Mouse (Mus musculus): Measurements from ENCODE around the gene Ndufb5.
A peak's percentile ranks its signal among the peaks of the same experiment; 100 is the strongest.
"Not testable (repeated sequence)": the region's sequence is repeated elsewhere in the genome, so short reads cannot be mapped to it uniquely, and the experiment has no call there.

The Ndufb5 gene

DNA sequence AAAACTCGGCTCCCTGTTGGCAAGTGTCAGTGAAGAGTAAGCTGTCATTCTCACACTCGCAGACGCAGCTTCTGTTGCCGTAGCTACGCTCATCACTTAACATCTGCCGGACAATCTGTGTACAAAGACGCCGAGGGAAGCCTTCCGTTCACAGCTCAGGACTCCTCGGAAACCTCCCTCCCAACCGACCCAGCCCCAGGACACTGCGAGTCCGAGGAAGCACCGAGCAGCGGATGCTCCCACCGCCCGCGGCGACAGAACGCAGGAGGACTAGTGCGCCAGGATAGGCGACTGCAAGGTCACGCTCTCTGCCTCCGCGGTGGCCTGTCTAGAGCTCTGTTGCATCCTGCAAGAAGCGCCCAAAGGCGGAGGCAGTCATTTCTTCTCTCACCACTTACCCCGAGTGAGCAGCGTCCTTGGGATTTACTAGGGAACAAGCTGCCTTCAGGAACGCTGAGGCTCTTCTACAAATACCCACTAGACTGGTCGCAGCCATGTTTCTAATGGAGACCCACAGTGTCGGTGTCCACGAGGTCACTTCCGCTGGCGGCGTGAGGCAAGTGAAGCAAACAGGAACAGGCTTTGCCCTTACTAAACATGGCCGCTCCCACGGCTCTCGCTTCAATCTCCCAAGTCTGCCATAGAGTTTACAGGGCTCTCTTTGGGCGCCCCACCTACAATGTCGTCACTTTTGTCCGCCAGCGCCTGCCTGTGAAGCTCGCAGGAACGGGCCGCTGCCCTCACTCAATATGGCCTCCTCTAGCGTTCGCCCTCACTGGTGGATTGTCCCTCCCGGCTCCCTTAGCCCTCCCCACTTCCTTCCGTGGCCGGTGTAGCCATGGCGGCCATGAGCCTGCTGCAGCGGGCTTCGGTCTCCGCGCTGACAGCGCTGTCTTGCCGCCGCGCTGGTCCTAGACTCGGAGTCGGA lies at the start of gene Ndufb5:
Gene Ndufb5 (plus strand): TSS at position 747 of the 928 bp plus-strand sequence.
- DNase-seq (ENCODE audit: low read depth, low spot score) = peak; percentile 99

DNA sequence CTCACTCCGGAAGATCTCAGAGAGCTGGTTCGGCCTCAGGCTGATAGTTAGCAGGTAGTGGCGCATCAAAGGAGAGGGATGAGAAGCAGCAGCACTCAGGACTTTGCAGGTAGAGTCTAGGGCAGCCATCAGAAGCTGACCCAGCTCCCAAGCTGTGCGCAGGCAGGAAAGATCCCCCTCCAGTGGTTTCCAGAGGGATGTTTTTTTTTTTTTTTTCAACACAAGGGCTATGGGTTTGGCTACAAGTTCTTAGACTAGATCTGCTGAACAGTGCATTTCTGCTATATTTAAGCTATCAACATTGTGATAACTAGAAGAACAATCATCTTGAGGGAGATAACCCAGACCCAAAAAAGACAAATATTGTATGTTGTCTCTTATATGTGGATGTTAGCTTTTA lies 49.6 kb upstream of the Ndufb5 start:
- peak; percentile 33 for DNase-seq (ENCODE audit: low read depth, low spot score)

DNA sequence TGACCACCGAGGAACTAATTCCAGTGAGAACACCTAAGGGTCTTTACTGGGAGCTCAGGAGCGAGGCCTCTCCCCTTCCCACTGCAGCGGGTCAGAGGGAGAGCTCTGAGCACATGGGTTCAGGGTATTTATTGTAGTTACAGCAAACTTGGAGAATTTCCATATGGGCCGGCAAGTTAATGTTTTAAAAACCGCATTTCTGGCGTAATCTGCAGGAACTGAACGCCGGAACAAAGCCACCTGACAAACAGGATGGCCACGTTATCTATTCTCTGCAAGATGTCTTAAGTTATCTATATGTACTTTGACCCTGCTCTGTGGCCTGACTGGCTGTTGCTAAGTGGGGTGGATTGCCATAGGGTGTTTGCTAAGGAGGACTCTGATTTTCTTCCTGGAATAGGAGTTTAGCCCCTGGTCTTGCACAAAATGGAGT lies 47.2 kb upstream of the Ndufb5 start:
- no peak for DNase-seq (ENCODE audit: low read depth, low spot score)

DNA sequence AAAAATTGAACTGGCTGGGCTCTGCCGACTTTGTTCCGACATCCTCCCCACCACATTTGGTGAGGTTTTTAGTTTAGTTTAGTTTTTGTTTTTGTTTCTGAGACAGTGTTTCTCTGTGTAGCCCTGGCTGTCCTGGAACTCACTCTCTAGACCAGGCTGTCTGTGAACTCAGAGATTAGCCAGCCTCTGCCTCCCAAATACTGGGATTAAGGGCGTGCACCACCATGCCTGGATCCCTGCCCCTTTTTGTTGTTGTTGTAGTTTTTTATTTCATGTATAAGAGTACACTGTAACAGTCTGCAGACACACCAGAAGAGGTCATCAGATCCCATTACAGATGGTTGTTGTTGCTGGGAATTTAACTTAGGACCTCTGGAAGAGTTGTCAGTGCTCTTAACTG lies 46.8 kb upstream of the Ndufb5 start:
- no peak for DNase-seq (ENCODE audit: low read depth, low spot score)

- DNase-seq (ENCODE audit: low read depth, low spot score) = no peak
Observed at GRCm38 (mm10) chr3:32690901-32691300, 45.9 kb upstream of the Ndufb5 start.

GRCm38 (mm10) chr3:32691841-32692240 lies 44.9 kb upstream of the Ndufb5 start:
- no peak for DNase-seq (ENCODE audit: low read depth, low spot score)

- DNase-seq (ENCODE audit: low read depth, low spot score) = peak; percentile 34
Observed at GRCm38 (mm10) chr3:32694211-32694610, 42.6 kb upstream of the Ndufb5 start.

- DNase-seq (ENCODE audit: low read depth, low spot score) = no peak
Observed at GRCm38 (mm10) chr3:32694737-32695582, 41.8 kb upstream of the Ndufb5 start.

DNA sequence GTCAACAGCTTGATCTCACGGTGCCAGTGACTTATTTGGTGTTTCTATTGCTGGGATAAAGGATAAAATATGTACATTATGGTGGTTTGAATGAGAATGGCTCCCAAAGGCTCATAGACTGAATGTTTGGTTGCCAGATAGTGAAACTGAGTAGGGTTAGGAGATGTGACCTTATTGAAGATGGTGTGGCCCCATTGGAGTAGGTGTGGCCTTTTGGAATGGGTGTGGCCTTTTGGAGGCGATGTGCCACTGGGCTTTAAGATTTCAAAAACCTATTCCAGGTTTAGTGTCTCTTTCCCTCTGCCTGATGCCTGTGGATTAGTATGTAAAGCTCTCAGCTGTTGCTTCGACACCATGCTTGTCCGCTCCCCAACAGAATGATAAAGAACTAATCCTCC lies 41.2 kb upstream of the Ndufb5 start:
- DNase-seq (ENCODE audit: low read depth, low spot score) = no peak

DNA sequence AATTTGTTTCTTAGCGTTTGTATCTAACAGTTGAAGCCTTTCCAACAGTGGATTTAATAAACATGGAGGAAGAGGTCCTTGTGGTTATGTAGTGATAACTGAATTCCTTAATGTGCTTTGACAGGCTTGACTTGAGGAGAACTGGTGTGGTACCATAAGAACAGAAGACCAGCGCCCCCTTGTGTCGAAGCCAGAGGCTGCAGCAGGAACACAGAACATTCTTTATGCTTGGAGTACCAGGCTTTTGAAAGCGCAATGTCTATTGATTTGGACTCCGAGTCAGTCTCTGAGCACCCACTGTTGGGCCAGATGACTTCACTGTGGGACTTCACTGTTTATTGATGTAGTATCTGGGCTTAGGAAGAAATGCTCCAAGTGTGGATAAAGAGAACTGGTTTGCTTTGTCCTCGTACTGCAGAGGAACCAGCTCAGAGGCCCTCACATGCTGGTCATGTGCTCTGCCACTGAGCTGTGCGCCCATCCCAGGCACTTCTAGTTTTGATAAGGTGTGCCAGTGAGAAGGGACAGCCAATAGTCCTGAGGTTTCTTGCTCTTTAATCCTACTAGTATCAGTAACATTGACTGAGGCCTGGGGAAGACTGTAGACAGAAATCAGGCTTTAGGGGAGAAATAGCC lies 38.4 kb upstream of the Ndufb5 start:
- DNase-seq (ENCODE audit: low read depth, low spot score) = peak; percentile 91

- not testable (repeated sequence) for DNase-seq (ENCODE audit: low read depth, low spot score)
Observed at GRCm38 (mm10) chr3:32704021-32704420, 32.8 kb upstream of the Ndufb5 start.

DNA sequence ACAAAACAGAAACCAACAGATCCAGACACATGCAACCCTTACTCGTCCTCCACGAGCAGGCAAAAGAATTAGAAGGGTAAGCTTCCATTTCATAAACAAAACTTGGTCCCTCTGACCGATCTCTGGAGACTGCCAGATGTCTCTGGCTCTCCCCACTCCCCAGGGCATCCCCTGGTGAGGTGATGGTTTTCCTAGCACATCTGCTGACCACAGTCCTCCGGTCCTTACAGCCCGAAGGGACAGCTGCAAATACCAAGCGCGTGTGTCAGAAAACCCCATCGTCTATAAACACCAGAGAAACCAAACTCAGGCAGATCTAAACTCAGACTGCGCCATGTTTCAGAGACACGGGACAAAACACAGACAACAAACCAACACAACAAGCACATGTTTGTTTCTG lies 32.2 kb upstream of the Ndufb5 start:
- DNase-seq (ENCODE audit: low read depth, low spot score) = not testable (repeated sequence)

- peak; percentile 53 for DNase-seq (ENCODE audit: low read depth, low spot score)
Observed at GRCm38 (mm10) chr3:32705647-32706348, 31.0 kb upstream of the Ndufb5 start, which contains the start of gene Actl6a. Gene Actl6a, plus strand, starts transcription at chr3:32706298.

GRCm38 (mm10) chr3:32708052-32708367 lies 28.8 kb upstream of the Ndufb5 start:
- DNase-seq (ENCODE audit: low read depth, low spot score) = no peak

DNA sequence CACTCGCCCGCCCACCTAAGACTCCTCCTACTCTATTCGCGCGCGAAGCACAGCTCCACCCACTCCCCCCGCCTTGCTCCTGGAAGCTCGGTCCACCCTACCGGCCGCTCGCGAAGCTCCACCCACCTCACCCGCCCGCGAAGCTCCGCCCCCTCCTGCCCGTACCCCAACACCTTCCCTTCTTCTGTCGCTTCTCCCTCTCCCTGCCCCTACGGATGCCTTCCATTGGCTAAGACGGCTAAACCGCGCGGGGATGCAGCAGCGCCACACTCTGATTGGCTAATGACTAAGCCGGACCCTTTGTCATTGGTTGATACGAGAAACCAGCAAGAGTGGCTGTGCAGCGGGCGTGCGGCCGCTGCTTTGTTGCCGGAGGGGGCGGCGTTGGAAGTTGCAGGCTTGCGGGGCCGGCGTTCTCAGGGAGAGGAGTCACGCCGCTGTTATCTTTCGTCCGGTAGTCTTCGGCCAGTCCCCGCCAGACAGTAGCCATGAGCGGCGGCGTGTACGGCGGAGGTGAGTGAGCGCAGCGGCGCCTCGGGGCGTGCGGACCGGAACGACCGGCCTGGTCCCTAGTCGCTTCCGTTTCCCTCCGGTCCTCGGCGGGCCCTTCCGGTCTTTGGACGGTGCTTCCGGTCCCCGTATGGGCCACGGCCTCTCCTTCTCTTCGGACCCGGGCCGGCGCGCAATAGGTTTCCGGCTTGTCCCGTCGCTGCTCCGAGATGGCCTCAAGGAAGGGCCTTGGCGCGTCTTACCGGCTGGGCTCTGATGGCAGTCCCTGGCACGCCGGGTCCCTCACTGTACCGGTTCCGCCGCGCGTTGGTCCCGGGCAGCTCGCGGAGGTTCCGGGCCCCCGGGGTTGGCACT lies 28.2 kb upstream of the Ndufb5 start:
- DNase-seq (ENCODE audit: low read depth, low spot score) = peak; percentile 100

GRCm38 (mm10) chr3:32709388-32709787 lies 27.4 kb upstream of the Ndufb5 start:
- DNase-seq (ENCODE audit: low read depth, low spot score) = no peak

DNA sequence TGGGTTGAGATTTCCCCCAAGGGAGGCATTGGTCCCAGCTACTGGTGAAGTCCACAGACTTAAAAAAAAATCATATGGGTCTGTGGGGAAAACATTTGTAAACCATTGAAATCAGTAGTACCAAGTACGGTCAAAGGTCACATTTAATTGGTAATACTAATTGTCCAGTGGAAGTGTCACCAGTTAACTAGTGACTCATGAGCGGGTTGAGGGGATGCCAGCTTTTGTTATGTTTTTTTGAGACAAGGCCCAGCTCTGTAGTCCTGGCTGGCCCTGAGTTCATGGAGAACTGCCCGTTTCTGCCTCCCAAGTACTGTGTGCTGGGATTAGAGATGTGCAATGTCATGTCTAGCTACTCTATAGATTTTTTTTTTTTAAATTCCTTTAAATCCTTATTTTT lies 23.1 kb upstream of the Ndufb5 start:
- DNase-seq (ENCODE audit: low read depth, low spot score) = no peak

GRCm38 (mm10) chr3:32717403-32717802 lies 19.4 kb upstream of the Ndufb5 start:
- not testable (repeated sequence) for DNase-seq (ENCODE audit: low read depth, low spot score)

- no peak for DNase-seq (ENCODE audit: low read depth, low spot score)
Observed at GRCm38 (mm10) chr3:32718271-32718670, 18.5 kb upstream of the Ndufb5 start.

GRCm38 (mm10) chr3:32724191-32724590 lies 12.6 kb upstream of the Ndufb5 start:
- no peak for DNase-seq (ENCODE audit: low read depth, low spot score)

Measured in ZHBTc4 (cell line).